Mouse (Mus musculus) ES-Bruce4 (cell line): ENCODE data around the gene Ldlrad3.

ENCODE experiments used
- CTCF ChIP-seq: IDR thresholded peaks from one replicate; pipeline ENCODE4 v1.8.1; 2011; ENCODE audit warnings: low read depth, low read length
- POLR2A ChIP-seq: IDR thresholded peaks from one replicate; pipeline ENCODE4 v1.8.1; 2011; ENCODE audit warnings: low read length; ENCODE audit not compliant: insufficient read depth

DNA sequence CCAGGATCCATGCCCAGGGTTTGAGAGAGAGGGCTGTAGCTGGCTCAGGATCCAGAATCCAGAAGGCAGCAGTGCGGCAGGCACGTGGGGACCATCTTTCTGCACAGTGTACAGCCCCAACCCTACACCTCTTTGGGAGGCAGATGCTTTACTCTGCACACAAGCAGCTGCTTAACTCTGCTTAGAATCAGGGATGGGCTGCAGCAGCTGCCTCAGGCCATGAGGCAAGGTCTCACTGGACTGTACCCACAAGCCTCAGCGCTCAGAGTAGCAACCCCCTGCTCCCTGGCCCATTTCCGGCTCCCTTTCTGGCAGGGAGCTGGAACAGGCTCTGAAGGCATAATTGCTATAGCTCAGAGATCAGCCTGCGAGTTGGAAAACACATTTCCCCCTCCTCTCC lies 45.3 kb upstream of the Ldlrad3 start:
- TF ChIP-seq CTCF, result no peak
- TF ChIP-seq POLR2A, result no peak
